Mouse (Mus musculus) liver, adult 2 months (tissue): Measurements from ENCODE around the gene Fermt2. TPM values are rescaled to one million over a fixed set of nuclear protein-coding genes. Genes with fewer than 3 reads are reported as not detected.
"Not testable (repeated sequence)": the region's sequence is repeated elsewhere in the genome, so short reads cannot be mapped to it uniquely, and the experiment has no call there.

Experiments used
- DNase-seq: peaks from one replicate; pipeline ENCODE4 v3.0.0-alpha.2; 2011; ENCODE audit warnings: low read depth, low spot score; ENCODE audit errors: extremely low read depth
- H3K27ac ChIP-seq: fragments of 200-500 bp; replicated peaks from 2 replicates; pipeline ENCODE4 v1.5.1; 2012; ENCODE audit warnings: low read depth, mild to moderate bottlenecking, control low read depth, inconsistent platforms, low read length; ENCODE audit not compliant: insufficient read depth
- H3K27me3 ChIP-seq: fragments of 200-500 bp; 2 replicates; pipeline ENCODE4 v1.6.1; 2012; ENCODE audit warnings: mild to moderate bottlenecking, moderate library complexity, low read length, inconsistent platforms; ENCODE audit not compliant: control insufficient read depth, insufficient read depth
- H3K36me3 ChIP-seq: fragments of 200-500 bp; 2 replicates; pipeline ENCODE4 v1.6.1; 2012; ENCODE audit warnings: low read length, inconsistent platforms; ENCODE audit not compliant: control insufficient read depth, insufficient read depth
- H3K4me1 ChIP-seq: fragments of 200-500 bp; 2 replicates; pipeline ENCODE4 v1.6.1; 2011; ENCODE audit warnings: low read length; ENCODE audit not compliant: control insufficient read depth, insufficient read depth
- H3K4me3 ChIP-seq: fragments of 200-500 bp; 2 replicates; pipeline ENCODE4 v1.5.1; 2011; ENCODE audit warnings: low read depth, mild to moderate bottlenecking, control low read depth, low read length, moderate library complexity; ENCODE audit not compliant: insufficient read depth
- H3K79me2 ChIP-seq: fragments of 200-500 bp; 2 replicates; pipeline ENCODE4 v1.6.1; 2012; ENCODE audit warnings: inconsistent platforms, mild to moderate bottlenecking, low read length, moderate library complexity; ENCODE audit not compliant: control insufficient read depth, insufficient read depth
- H3K9ac ChIP-seq: fragments of 200-500 bp; 2 replicates; pipeline ENCODE4 v1.6.1; 2012; ENCODE audit warnings: low read depth, mild to moderate bottlenecking, control low read depth, inconsistent platforms, low read length
- CTCF ChIP-seq: fragments of 200-500 bp; IDR thresholded peaks from 2 replicates; pipeline ENCODE4 v1.5.1; 2011; ENCODE audit warnings: low read depth, low read length, control low read depth
- POLR2A ChIP-seq: fragments of 200-500 bp; IDR thresholded peaks from 2 replicates; pipeline ENCODE4 v1.6.1; 2011; ENCODE audit warnings: low read length, control low read depth; ENCODE audit not compliant: insufficient read depth; ENCODE audit errors: extremely low read depth
- WGBS: fragments of 180-500 bp; shearing (Covaris S2); methylation state at CpG from one replicate; pipeline ENCODE4 v1.1.7; 2018; 5-methylcytosine and 5-hydroxymethylcytosine counted together
- polyA plus RNA-seq: library from polyadenylated mRNA; depleted of rRNA; stranded (reverse); fragments of >200 nt; gene quantifications from 2 replicates; pipeline ENCODE4 v1.2.3, GENCODE M21; 2012
- total RNA-seq: library from RNA; depleted of rRNA; stranded (reverse); fragments of >200 nt; gene quantifications from 2 replicates; pipeline ENCODE4 v1.2.3, GENCODE M21; 2014

Gene Fermt2
- total and polyA plus RNA-seq, 2 experiments, result 49.7 to 104 TPM

- H3K79me2 ChIP-seq, result peaks cover 17% of the 10 kb centered on the region; the same call in 1 of the 2 replicates
Observed at GRCm38 (mm10) chr14:45478515-45478914, 51.4 kb downstream of the Fermt2 start.

GRCm38 (mm10) chr14:45477651-45478050 is 52.3 kb downstream of the Fermt2 start:
- H3K27me3 ChIP-seq, result no peaks in the 10 kb centered on the region
- peak overlapping the region; percentile 52 for H3K4me3 ChIP-seq
- TF ChIP-seq CTCF (no peak), POLR2A (peak; percentile 47; the same call in 1 of the 2 replicates)
- H3K27ac ChIP-seq, result peak overlapping the region; percentile 80
- peaks cover 27% of the 10 kb centered on the region for H3K36me3 ChIP-seq
- DNase-seq, result peak; percentile 100
- peak overlapping the region; percentile 39 for H3K9ac ChIP-seq
- H3K79me2 ChIP-seq, result peaks cover 17% of the 10 kb centered on the region; the same call in 1 of the 2 replicates
- 6% methylated on average over 8 of the region's 8 CpGs for WGBS
- peaks cover 30% of the 10 kb centered on the region for H3K4me1 ChIP-seq

More at GRCm38 (mm10) chr14:45478515-45478914, 51.4 kb downstream of the Fermt2 start:
- Histone ChIP-seq H3K4me3 (no peak overlapping the region), H3K36me3 (peaks cover 21% of the 10 kb centered on the region), H3K27me3 (no peaks in the 10 kb centered on the region), H3K4me1 (peaks cover 31% of the 10 kb centered on the region), H3K27ac (peak overlapping the region; percentile 62), H3K9ac (no peak overlapping the region)
- DNase-seq, result peak; percentile 55
- TF ChIP-seq POLR2A, result no peak
- no peak for TF ChIP-seq CTCF
- WGBS, result 9% methylated on average over 3 of the region's 3 CpGs

GRCm38 (mm10) chr14:45476990-45477389 is 52.9 kb downstream of the Fermt2 start:
- peak; percentile 57 for DNase-seq
- H3K9ac ChIP-seq, result peak overlapping the region; percentile 69
- H3K27ac ChIP-seq, result peak overlapping the region; percentile 80
- TF ChIP-seq CTCF (no peak), POLR2A (no peak)
- H3K79me2 ChIP-seq, result peaks cover 17% of the 10 kb centered on the region; the same call in 1 of the 2 replicates
- H3K27me3 ChIP-seq, result no peaks in the 10 kb centered on the region
- WGBS, result 34% methylated on average over 7 of the region's 7 CpGs
- peaks cover 36% of the 10 kb centered on the region for H3K4me1 ChIP-seq
- H3K36me3 ChIP-seq, result peaks cover 33% of the 10 kb centered on the region
- peak overlapping the region; percentile 40 for H3K4me3 ChIP-seq

- peaks cover 21% of the 10 kb centered on the region; the same call in 1 of the 2 replicates for H3K79me2 ChIP-seq
- H3K9ac ChIP-seq, result no peak overlapping the region
- H3K27ac ChIP-seq, result peak overlapping the region; percentile 66
- WGBS, result 19% methylated on average over 10 of the region's 10 CpGs
- no peaks in the 10 kb centered on the region for H3K27me3 ChIP-seq
- H3K4me3 ChIP-seq, result no peak overlapping the region
- peaks cover 25% of the 10 kb centered on the region for H3K4me1 ChIP-seq
- no peak for TF ChIP-seq POLR2A
- H3K36me3 ChIP-seq, result peaks cover 53% of the 10 kb centered on the region
- DNase-seq, result peak; percentile 61
Observed at GRCm38 (mm10) chr14:45472536-45472935, 57.4 kb downstream of the Fermt2 start.

- no peaks in the 10 kb centered on the region for H3K27me3 ChIP-seq
- no peak overlapping the region for H3K27ac ChIP-seq
- no peak for DNase-seq
- no peak overlapping the region for H3K4me3 ChIP-seq
- 95% methylated on average over 8 of the region's 8 CpGs for WGBS
- peak; percentile 71 for TF ChIP-seq CTCF
- TF ChIP-seq POLR2A, result no peak
- peaks cover 71% of the 10 kb centered on the region for H3K36me3 ChIP-seq
- H3K4me1 ChIP-seq, result peaks cover 18% of the 10 kb centered on the region
- H3K9ac ChIP-seq, result no peak overlapping the region
- H3K79me2 ChIP-seq, result 0 out of 2 replicates have a peak, but pooled peaks cover 5% of the 10 kb centered on the region
Observed at GRCm38 (mm10) chr14:45469446-45469845, 60.5 kb downstream of the Fermt2 start.

- WGBS, result 94% methylated on average over 8 of the region's 8 CpGs
- H3K4me3 ChIP-seq, H3K27me3 ChIP-seq, H3K79me2 ChIP-seq, H3K4me1 ChIP-seq, H3K27ac ChIP-seq, DNase-seq, H3K9ac ChIP-seq: not testable (repeated sequence)
- peaks cover 78% of the 10 kb centered on the region for H3K36me3 ChIP-seq
Observed at GRCm38 (mm10) chr14:45466371-45466770, 63.5 kb downstream of the Fermt2 start.
